Mouse (Mus musculus): ENCODE data around the gene Tmem214. TPM values are rescaled to one million over a fixed set of nuclear protein-coding genes. Genes with fewer than 3 reads are reported as not detected.

Tmem214 gene
- polyA plus RNA-seq, 1 experiment from 2014 or later: 95.2 TPM

- no peak for ATAC-seq (ENCODE audit: low FRiP score, low read depth)
- no peaks in the 10 kb centered on the region for H3K27me3 ChIP-seq
- H3K4me3 ChIP-seq: 0 out of 2 replicates have a peak overlapping the region, but pooled peaks have one; percentile 5
- H3K9ac ChIP-seq: no peak overlapping the region
- H3K9me3 ChIP-seq: no peaks in the 10 kb centered on the region
- WGBS: 43% methylated on average over 7 of the region's 7 CpGs
- no peak overlapping the region for H3K27ac ChIP-seq
- H3K36me3 ChIP-seq: peaks cover 6% of the 10 kb centered on the region; the same call in 1 of the 2 replicates
- H3K4me1 ChIP-seq: peaks cover 10% of the 10 kb centered on the region
- peak overlapping the region; percentile 48 for H3K4me2 ChIP-seq (replicated peaks)
Measured at GRCm38 (mm10) chr5:30927945-30928529, 60.2 kb downstream of the Tmem214 start.

Other genes starting within 250 kb of the Tmem214 start
- 27.4 and 27.5 TPM in 2 replicates for gene Slc35f6, start 220.1 kb upstream of the Tmem214 start, polyA plus RNA-seq (2015; fragmentation: Nextera tagmentation; extraction: Ambion mirVana)
- 315 and 317 TPM in 2 replicates for gene Cenpa, start 201.2 kb upstream of the Tmem214 start, polyA plus RNA-seq (2015; fragmentation: Nextera tagmentation; extraction: Ambion mirVana)
- 5.1 and 5.9 TPM in 2 replicates for gene Dpysl5, start 156.4 kb upstream of the Tmem214 start, polyA plus RNA-seq (2015; fragmentation: Nextera tagmentation; extraction: Ambion mirVana)
- 30.7 and 33.0 TPM in 2 replicates for gene Mapre3, start 53.4 kb upstream of the Tmem214 start, polyA plus RNA-seq (2015; fragmentation: Nextera tagmentation; extraction: Ambion mirVana)
- 32.5 and 34.0 TPM in 2 replicates for gene Agbl5, start 20.7 kb downstream of the Tmem214 start, polyA plus RNA-seq (2015; fragmentation: Nextera tagmentation; extraction: Ambion mirVana)
- gene Ost4, start 39.8 kb downstream of the Tmem214 start, polyA plus RNA-seq (2015; fragmentation: Nextera tagmentation; extraction: Ambion mirVana): 408 and 424 TPM in 2 replicates
- 279 and 281 TPM in 2 replicates for gene Emilin1, start 45.4 kb downstream of the Tmem214 start, polyA plus RNA-seq (2015; fragmentation: Nextera tagmentation; extraction: Ambion mirVana)
- 20.0 and 22.6 TPM in 2 replicates for gene Khk, start 53.4 kb downstream of the Tmem214 start, polyA plus RNA-seq (2015; fragmentation: Nextera tagmentation; extraction: Ambion mirVana)
- 7.6 and 8.7 TPM in 2 replicates for gene Cgref1, start 77.6 kb downstream of the Tmem214 start, polyA plus RNA-seq (2015; fragmentation: Nextera tagmentation; extraction: Ambion mirVana)
- 136 and 142 TPM in 2 replicates for gene Preb, start 92.3 kb downstream of the Tmem214 start, polyA plus RNA-seq (2015; fragmentation: Nextera tagmentation; extraction: Ambion mirVana)
- not detected in 2 replicates for gene Tcf23, start 100.7 kb downstream of the Tmem214 start, polyA plus RNA-seq (2015; fragmentation: Nextera tagmentation; extraction: Ambion mirVana)
- 147 and 156 TPM in 2 replicates for gene Atraid, start 180.3 kb downstream of the Tmem214 start, polyA plus RNA-seq (2015; fragmentation: Nextera tagmentation; extraction: Ambion mirVana)
- gene Slc5a6, start 180.9 kb downstream of the Tmem214 start, polyA plus RNA-seq (2015; fragmentation: Nextera tagmentation; extraction: Ambion mirVana): 13.4 and 14.1 TPM in 2 replicates
- gene Cad, start 186.8 kb downstream of the Tmem214 start, polyA plus RNA-seq (2015; fragmentation: Nextera tagmentation; extraction: Ambion mirVana): 30.0 and 33.7 TPM in 2 replicates
- gene Dnajc5g, start 238.3 kb downstream of the Tmem214 start, polyA plus RNA-seq (2015; fragmentation: Nextera tagmentation; extraction: Ambion mirVana): not detected in 2 replicates
- gene Slc30a3, start 240.2 kb downstream of the Tmem214 start, polyA plus RNA-seq (2015; fragmentation: Nextera tagmentation; extraction: Ambion mirVana): 0.38 and 0.57 TPM in 2 replicates
- 7.2 and 8.1 TPM in 2 replicates for gene Trim54, start 248.7 kb downstream of the Tmem214 start, polyA plus RNA-seq (2015; fragmentation: Nextera tagmentation; extraction: Ambion mirVana)